Mouse (Mus musculus) macrophage (primary cell): ENCODE results near the gene Ccnyl1. TPM values are rescaled to one million over a fixed set of nuclear protein-coding genes. Genes with fewer than 3 reads are reported as not detected.

ENCODE experiments used
- H3K27ac ChIP-seq: fragments of 350-480 bp; formaldehyde crosslinking; 2 replicates; pipeline ENCODE4 v1.9.0; 2021
- H3K36me3 ChIP-seq: fragments of 350-480 bp; formaldehyde crosslinking; 2 replicates; pipeline ENCODE4 v1.9.0; 2021; ENCODE audit errors: inconsistent target
- H3K4me3 ChIP-seq: fragments of 350-480 bp; formaldehyde crosslinking; 2 replicates; pipeline ENCODE4 v1.9.0; 2021; ENCODE audit errors: inconsistent target
- H3K79me2 ChIP-seq: fragments of 350-480 bp; formaldehyde crosslinking; 2 replicates; pipeline ENCODE4 v1.9.0; 2021; ENCODE audit errors: inconsistent target
- WGBS: methylation state at CpG from one replicate; pipeline ENCODE4 v1.1.7; 2026; ENCODE audit warnings: inconsistent platforms; ENCODE audit not compliant: missing documents; 5-methylcytosine and 5-hydroxymethylcytosine counted together
- polyA plus RNA-seq: library from polyadenylated mRNA; stranded (reverse); fragments of 250-400 nt; gene quantifications from 3 replicates; pipeline ENCODE4 v1.2.4, GENCODE M21; 2018; ENCODE audit warnings: inconsistent platforms

The Ccnyl1 gene
- polyA plus RNA-seq, 1 experiment from 2014 or later: 14.0 TPM

DNA sequence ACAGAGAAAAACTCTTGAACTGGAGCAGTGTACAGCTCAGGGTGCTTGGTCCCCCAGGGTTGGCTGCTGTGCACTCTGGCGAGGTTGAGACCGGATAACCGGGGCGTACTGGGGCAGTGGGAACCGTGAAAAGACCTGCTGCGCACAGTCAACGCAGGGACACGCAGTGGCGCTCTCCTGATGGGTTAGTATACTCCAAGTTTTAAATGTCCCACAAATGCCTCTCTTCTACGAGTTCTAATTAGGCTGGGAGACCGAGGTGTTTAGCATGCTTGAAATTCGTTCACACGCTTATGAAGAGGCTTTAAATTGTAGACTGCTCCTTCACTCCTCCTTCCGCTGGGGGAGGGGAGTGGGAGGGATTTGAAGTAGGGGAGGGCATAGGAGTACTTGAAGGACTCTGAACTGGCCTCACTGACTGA, 48.4 kb downstream of the Ccnyl1 start:
- WGBS: 2% methylated on average over 14 of the region's 14 CpGs
- Histone ChIP-seq H3K36me3 (no peaks in the 10 kb centered on the region), H3K27ac (no peak overlapping the region), H3K4me3 (peak overlapping the region; percentile 37), H3K79me2 (peaks cover 5% of the 10 kb centered on the region; the same call in 1 of the 2 replicates)

DNA sequence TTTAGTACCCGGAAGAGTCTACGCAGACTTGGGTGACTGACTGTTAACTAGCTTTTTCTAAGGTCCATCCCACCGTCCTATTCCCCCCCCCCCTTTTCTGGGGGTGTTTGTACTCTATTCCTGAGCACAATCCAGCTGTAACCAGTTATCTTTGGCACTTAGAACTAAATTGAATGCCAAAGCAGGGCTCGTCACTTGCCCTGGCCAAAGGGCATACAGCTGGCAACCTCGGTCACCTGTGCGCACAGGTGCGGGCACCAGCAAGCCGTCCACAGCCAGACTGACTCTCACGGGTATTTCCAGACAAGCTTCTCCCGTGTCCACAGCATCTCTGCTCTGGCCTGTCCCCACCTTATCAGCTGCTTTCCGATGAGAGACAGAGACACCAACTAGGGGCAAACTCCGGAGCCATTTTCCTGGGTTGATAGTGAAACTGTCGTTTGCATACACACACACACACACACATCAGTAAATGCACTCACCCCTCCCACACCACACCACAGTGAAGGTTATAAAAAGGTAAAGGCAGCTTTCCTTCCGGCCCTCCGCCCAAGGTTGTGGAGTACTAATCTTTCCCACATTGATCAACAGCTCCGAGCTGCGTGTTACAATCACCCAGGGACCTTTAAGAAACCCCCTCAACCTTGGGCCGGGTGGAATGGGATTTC, 52.6 kb downstream of the Ccnyl1 start:
- H3K4me3 ChIP-seq: no peak overlapping the region
- no peak overlapping the region for H3K27ac ChIP-seq
- no peaks in the 10 kb centered on the region for H3K36me3 ChIP-seq
- no peaks in the 10 kb centered on the region for H3K79me2 ChIP-seq
- 94% methylated on average over 18 of the region's 18 CpGs for WGBS

DNA sequence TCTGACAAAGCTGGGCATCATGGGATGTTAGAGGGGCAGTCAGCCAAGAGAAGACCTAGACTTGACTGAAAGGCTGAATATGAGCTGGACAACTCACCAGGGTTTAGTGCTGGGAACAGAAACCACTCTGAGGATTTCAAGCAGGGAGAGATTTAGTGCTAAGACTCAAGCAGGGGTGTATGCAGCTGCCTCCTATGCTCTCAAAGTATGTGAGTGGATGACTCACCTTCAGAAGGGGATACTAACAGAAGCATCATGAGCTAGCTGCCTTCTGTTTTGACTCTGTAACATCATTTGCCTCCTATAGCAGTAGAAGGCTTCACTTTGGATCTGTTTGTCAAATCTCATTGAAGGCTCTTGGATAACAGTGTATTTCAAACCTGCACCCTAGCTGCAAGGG, 54.4 kb downstream of the Ccnyl1 start:
- H3K27ac ChIP-seq: no peak overlapping the region
- no peak overlapping the region for H3K4me3 ChIP-seq
- H3K79me2 ChIP-seq: no peaks in the 10 kb centered on the region
- no peaks in the 10 kb centered on the region for H3K36me3 ChIP-seq

DNA sequence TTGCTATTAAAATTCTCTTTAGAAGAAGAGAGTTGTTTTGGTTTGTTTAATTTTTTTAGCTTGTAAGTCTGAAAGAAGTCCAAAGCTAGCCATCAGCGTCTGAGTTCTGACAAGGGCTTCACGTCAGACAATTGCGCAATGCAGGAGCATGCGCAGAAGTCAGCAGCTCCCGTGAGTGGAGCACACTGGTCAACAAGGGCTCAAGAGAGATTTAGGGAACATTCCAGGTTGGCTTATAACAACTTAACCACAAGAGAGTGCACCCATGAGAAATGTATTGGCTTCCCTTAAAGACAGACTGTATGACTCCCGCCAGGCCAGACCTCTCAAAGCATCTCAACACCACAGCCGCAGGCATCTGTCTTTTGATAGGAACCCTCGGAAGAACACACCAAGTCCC, 62.9 kb downstream of the Ccnyl1 start:
- H3K36me3 ChIP-seq: no peaks in the 10 kb centered on the region
- H3K79me2 ChIP-seq: no peaks in the 10 kb centered on the region
- 48% methylated on average over 8 of the region's 8 CpGs for whole genome bisulfite sequencing
- H3K4me3 ChIP-seq: no peak overlapping the region
- no peak overlapping the region for H3K27ac ChIP-seq

DNA sequence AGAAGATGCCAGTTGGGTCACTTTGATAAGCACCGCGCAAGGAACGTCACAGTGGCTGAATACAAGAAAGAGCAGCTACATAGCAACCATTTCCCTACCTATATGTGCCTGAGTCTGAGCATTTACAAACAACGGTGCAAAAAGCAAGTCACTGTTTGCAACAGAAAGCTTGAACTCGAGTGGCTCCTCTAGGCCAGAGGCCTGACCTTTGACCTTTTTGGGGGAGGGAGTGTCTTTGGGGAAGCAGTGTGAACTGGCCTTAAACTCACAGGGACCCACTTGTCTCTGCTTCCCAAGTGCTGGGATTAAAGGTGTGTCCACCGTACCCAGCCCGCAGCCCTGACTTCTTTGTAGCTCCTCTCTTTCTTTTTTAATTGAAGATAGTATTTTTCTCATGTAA, 63.4 kb downstream of the Ccnyl1 start:
- H3K4me3 ChIP-seq: no peak overlapping the region
- H3K36me3 ChIP-seq: no peaks in the 10 kb centered on the region
- H3K27ac ChIP-seq: no peak overlapping the region
- WGBS: 88% methylated on average over 7 of the region's 7 CpGs
- no peaks in the 10 kb centered on the region for H3K79me2 ChIP-seq

DNA sequence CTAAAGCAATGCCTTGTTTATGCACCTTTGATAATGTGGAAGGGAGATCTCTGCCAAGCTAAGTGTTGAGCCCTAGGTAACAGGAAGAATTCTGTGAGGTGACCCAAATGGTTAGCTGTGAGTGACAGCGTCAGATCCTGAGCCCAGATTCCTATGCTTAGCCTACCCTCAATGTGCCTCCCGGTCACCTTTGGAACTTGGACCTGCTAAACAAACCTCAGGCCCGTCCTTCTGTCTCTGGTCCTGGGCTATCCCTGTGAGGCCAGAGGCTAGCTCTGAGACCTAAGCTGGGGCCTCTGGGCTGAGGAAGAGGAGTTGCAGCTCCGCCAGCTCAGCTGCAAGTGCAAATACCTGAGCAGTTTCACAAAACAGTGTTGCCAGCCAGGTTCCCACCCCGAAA, 64.4 kb downstream of the Ccnyl1 start:
- 90% methylated on average over 5 of the region's 5 CpGs for WGBS
- H3K79me2 ChIP-seq: no peaks in the 10 kb centered on the region
- H3K27ac ChIP-seq: no peak overlapping the region
- H3K36me3 ChIP-seq: no peaks in the 10 kb centered on the region
- H3K4me3 ChIP-seq: no peak overlapping the region

DNA sequence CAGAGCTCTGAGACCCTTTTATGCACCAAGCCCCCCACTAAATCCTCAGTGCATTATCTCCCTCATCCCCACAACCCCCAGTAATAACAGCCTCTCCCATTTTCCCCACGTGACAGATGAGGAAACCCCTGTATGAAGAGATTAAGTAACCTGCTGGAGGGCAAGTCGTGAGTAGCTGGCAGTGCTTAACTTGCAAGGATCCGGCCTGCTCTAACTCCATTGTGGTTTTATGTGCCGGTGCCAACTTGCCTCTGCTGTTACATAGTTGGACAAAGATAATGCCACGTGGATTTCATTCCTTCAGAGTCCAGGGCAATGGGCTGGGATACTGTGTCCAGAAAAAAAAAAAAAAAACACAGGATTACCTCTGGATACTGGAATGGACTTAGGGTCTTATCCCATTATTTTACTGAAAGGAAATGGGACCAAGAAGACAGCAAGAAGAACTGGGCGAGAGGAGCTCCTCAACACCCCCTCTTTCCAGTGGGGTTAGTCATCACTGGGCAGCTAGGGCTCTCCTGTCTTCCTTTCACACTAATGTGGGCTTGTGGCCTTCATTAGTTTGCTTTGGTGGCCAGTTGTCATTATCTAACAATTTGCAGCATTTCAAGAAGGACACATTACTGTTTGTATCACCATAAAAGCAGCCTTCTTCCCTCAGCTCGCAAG, 65.8 kb downstream of the Ccnyl1 start:
- WGBS: 34% methylated on average over 7 of the region's 7 CpGs
- Histone ChIP-seq H3K27ac (no peak overlapping the region), H3K4me3 (no peak overlapping the region)

DNA sequence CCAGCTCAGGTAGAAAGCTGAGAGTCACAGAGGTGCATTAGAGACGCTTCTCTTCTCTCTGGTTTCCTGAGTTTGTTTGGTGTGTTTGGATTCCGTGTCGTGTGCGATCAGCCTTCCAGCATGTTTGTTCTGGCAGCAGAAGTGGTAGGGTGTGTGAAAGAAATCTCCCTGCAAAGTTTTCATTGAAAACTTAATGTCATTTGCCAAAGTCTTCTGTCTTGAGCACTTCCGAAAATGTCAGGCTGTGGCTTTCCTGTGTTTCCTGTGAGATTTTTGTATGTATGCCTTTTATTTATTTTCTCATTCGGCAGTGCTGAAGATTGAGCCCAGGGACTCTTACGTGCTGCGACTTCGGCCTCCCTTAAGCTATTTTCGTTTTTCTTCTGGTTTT, 66.4 kb downstream of the Ccnyl1 start:
- WGBS: 20% methylated on average over 10 of the region's 10 CpGs
- Histone ChIP-seq H3K27ac (no peak overlapping the region), H3K36me3 (no peaks in the 10 kb centered on the region), H3K4me3 (no peak overlapping the region), H3K79me2 (no peaks in the 10 kb centered on the region)

More for the DNA sequence above, 65.8 kb downstream of the Ccnyl1 start:
- no peaks in the 10 kb centered on the region for H3K79me2 ChIP-seq
- H3K36me3 ChIP-seq: no peaks in the 10 kb centered on the region

DNA sequence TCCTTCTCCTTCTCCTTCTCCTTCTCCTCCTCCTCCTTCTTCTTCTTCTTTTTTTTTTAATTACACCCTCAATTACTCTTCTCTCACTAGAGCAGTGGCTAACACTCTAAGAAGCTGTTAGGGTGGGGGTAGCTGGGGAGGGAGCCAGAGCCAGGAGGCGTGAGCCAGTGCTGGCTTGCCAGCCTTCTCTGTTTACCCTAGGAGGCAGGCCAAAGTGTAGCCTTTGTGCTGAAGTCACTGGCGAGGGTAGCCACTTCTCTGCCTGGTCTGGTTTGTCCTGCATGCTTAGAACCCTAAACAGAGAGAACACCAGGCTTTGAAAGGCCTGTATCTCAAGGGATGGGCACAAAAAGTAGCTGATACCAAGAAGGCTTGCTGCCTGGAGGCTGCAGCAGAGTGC, 67.0 kb downstream of the Ccnyl1 start:
- Histone ChIP-seq H3K27ac (no peak overlapping the region), H3K79me2 (no peaks in the 10 kb centered on the region), H3K36me3 (no peaks in the 10 kb centered on the region), H3K4me3 (no peak overlapping the region)
- WGBS: 48% methylated on average over 2 of the region's 2 CpGs

DNA sequence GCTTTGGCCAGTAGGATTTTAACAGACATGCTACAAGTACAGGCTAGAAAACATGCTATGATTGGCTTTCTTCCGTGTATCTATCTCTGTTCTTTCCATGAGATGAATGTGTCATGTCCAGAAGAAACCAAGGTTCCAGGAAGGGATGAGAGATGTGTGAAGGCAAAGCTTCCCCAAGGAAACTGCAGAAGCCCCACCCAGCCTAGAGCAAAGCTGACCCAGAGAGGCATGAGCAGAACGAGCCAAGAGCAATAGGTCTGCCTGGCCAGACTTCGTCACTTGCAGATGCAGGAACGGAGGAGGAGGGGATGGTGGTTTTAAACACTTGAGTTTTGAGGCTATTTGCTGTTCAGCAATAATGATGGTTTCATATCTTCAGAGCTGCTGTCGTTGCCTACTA, 67.5 kb downstream of the Ccnyl1 start:
- Histone ChIP-seq H3K27ac (no peak overlapping the region), H3K79me2 (no peaks in the 10 kb centered on the region), H3K4me3 (no peak overlapping the region), H3K36me3 (no peaks in the 10 kb centered on the region)
- 92% methylated on average over 5 of the region's 5 CpGs for WGBS

DNA sequence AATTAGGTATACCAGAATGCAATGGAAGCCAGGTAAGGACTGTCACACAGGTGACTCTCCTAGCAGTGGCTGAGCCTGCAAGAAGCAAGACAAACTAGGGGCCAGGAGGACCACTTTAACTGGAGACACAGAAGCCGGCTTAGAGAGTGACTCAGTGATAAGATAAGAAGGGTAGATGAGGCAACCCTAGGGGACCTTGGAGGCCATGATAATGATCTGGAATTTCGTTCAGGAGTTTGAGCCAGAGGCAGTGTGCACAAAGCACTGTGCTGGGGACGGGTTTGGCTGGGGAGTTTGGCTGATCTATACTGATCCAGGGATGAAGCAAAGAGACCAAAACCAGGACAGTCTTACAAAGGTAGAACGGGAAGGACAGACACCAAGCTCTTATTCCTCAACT, 71.4 kb downstream of the Ccnyl1 start:
- no peaks in the 10 kb centered on the region for H3K36me3 ChIP-seq
- no peak overlapping the region for H3K4me3 ChIP-seq
- 88% methylated on average over 4 of the region's 4 CpGs for WGBS
- H3K79me2 ChIP-seq: no peaks in the 10 kb centered on the region
- H3K27ac ChIP-seq: no peak overlapping the region

DNA sequence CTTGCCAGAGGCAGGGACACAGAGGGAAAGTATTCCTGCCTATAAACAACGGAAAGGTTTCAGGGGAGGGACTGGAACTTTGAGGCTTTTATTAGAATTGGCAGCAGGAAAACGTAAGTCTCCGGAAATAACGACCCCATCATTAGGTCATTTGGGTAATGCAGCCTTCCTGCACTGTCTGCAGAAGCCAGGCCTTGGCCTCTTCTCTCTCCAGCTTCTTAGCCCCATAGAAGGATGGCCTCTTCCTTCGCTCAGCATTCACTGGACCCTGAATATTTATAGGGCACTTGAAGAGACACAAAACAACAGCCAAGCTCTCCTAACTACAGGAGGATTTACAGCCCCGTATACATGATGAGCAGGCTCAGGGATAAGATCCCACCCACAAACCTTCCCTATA, 79.9 kb downstream of the Ccnyl1 start:
- no peaks in the 10 kb centered on the region for H3K79me2 ChIP-seq
- no peaks in the 10 kb centered on the region for H3K36me3 ChIP-seq
- H3K4me3 ChIP-seq: no peak overlapping the region
- 63% methylated on average over 6 of the region's 6 CpGs for whole genome bisulfite sequencing
- H3K27ac ChIP-seq: no peak overlapping the region

DNA sequence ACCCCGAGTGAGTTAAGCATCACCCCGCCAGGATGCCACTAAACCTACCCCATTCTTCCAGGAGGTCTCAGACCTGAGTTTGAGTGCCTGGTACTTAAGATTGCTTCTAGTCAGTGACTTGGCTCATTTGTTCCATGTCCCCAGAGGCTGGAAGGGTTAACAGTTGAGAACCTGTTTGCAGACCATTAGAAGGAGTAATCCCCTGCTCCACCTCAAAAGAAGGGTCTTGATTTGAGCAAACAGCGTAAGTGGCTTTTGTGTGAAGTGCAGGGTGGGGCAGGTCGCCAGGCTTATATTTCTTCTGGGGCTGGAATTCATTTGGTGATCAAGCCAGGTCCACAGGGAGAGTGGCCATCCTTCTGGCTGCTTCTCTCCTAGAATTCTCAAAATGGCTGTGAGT, 83.0 kb downstream of the Ccnyl1 start:
- Histone ChIP-seq H3K79me2 (no peaks in the 10 kb centered on the region), H3K36me3 (no peaks in the 10 kb centered on the region), H3K4me3 (no peak overlapping the region), H3K27ac (no peak overlapping the region)
- WGBS: 98% methylated on average over 4 of the region's 4 CpGs
